Mouse (Mus musculus) hindbrain, embryonic 16.5 days (tissue): ENCODE results near the gene Supt4a. TPM values are rescaled to one million over a fixed set of nuclear protein-coding genes. Genes with fewer than 3 reads are reported as not detected.
A peak's percentile ranks its signal among the peaks of the same experiment; 100 is the strongest.

Experiments used
- ATAC-seq: fragments of 200-750 bp; cut with Nextera tagmentation; 2 replicates; pipeline ENCODE4 v1.8.0; 2017; ENCODE audit warnings: moderate TSS enrichment, moderate library complexity
- H3K27ac ChIP-seq: fragments of 300-500 bp; sonication (generic); 2 replicates; pipeline ENCODE4 v1.5.1; 2014; ENCODE audit warnings: low read depth, mild to moderate bottlenecking, control low read depth, low read length, moderate library complexity
- H3K27me3 ChIP-seq: fragments of 300-500 bp; sonication (generic); replicated peaks from 2 replicates; pipeline ENCODE4 v1.6.1; 2014; ENCODE audit warnings: low read length; ENCODE audit not compliant: control insufficient read depth, insufficient read depth
- H3K36me3 ChIP-seq: fragments of 300-500 bp; sonication (generic); 2 replicates; pipeline ENCODE4 v1.6.1; 2014; ENCODE audit warnings: mild to moderate bottlenecking, low read length, moderate library complexity, mixed read lengths; ENCODE audit not compliant: control insufficient read depth, insufficient read depth
- H3K4me1 ChIP-seq: fragments of 300-500 bp; sonication (generic); 2 replicates; pipeline ENCODE4 v1.6.1; 2014; ENCODE audit warnings: low read depth, low read length; ENCODE audit not compliant: control insufficient read depth, insufficient read depth
- H3K4me2 ChIP-seq: fragments of 300-500 bp; sonication (generic); 2 replicates; pipeline ENCODE4 v1.6.1; 2014; ENCODE audit warnings: mild to moderate bottlenecking, low read length, control low read depth, moderate library complexity
- H3K4me3 ChIP-seq: fragments of 300-500 bp; sonication (generic); 2 replicates; pipeline ENCODE4 v1.5.1; 2014; ENCODE audit warnings: mild to moderate bottlenecking, low read length, control low read depth, moderate library complexity
- H3K9ac ChIP-seq: fragments of 300-500 bp; sonication (generic); 2 replicates; pipeline ENCODE4 v1.6.1; 2014; ENCODE audit warnings: low read depth, mild to moderate bottlenecking, control low read depth, low read length, moderate library complexity
- H3K9me3 ChIP-seq: fragments of 300-500 bp; sonication (generic); 2 replicates; pipeline ENCODE4 v1.6.1; 2014; ENCODE audit warnings: mild to moderate bottlenecking, low read length, moderate library complexity; ENCODE audit not compliant: control insufficient read depth
- WGBS: fragments of 180-500 bp; shearing (Covaris S2); extraction: QIAGEN DNeasy Blood & Tissue Kit; methylation state at CpG from one replicate; pipeline ENCODE4 v1.1.7; 2014; 5-methylcytosine and 5-hydroxymethylcytosine counted together
- polyA plus RNA-seq: library from polyadenylated mRNA; unstranded; fragments of >200 nt; fragmentation: Nextera tagmentation; extraction: Ambion mirVana; gene quantifications from 2 replicates; pipeline ENCODE4 v1.2.1, GENCODE M21; 2015

Supt4a gene
- polyA plus RNA-seq, 1 experiment from 2014 or later = 121 TPM

- H3K36me3 ChIP-seq = no peaks in the 10 kb centered on the region
- no peaks in the 10 kb centered on the region; the same call in 1 of the 2 replicates for H3K27me3 ChIP-seq
- H3K4me1 ChIP-seq = no peaks in the 10 kb centered on the region
- H3K4me3 ChIP-seq = no peak overlapping the region
- no peak for ATAC-seq
- H3K9me3 ChIP-seq = no peaks in the 10 kb centered on the region
- 84% methylated on average over 5 of the region's 5 CpGs for WGBS
- H3K27ac ChIP-seq = no peak overlapping the region
- H3K9ac ChIP-seq = no peak overlapping the region
- no peak overlapping the region for H3K4me2 ChIP-seq
Measured at GRCm38 (mm10) chr11:87753891-87754501, 16.6 kb downstream of the Supt4a start.

GRCm38 (mm10) chr11:87754603-87755002, 17.3 kb downstream of the Supt4a start:
- WGBS = 81% methylated on average over 5 of the region's 5 CpGs

GRCm38 (mm10) chr11:87755360-87756017, 18.1 kb downstream of the Supt4a start:
- no peak for ATAC-seq
- H3K9me3 ChIP-seq = no peaks in the 10 kb centered on the region
- H3K4me2 ChIP-seq = no peak overlapping the region
- no peak overlapping the region for H3K9ac ChIP-seq
- no peaks in the 10 kb centered on the region for H3K27me3 ChIP-seq
- 75% methylated on average over 17 of the region's 17 CpGs for WGBS
- H3K27ac ChIP-seq = no peak overlapping the region
- H3K4me1 ChIP-seq = peaks cover 7% of the 10 kb centered on the region
- no peaks in the 10 kb centered on the region for H3K36me3 ChIP-seq
- H3K4me3 ChIP-seq = no peak overlapping the region

More at GRCm38 (mm10) chr11:87754603-87755002, 17.3 kb downstream of the Supt4a start:
- peaks cover 1% of the 10 kb centered on the region for H3K4me1 ChIP-seq
- H3K36me3 ChIP-seq = no peaks in the 10 kb centered on the region
- no peak overlapping the region for H3K27ac ChIP-seq
- no peak overlapping the region for H3K4me3 ChIP-seq
- H3K9ac ChIP-seq = no peak overlapping the region
- no peak overlapping the region for H3K4me2 ChIP-seq
- no peak for ATAC-seq
- H3K27me3 ChIP-seq = no peaks in the 10 kb centered on the region
- H3K9me3 ChIP-seq = no peaks in the 10 kb centered on the region

GRCm38 (mm10) chr11:87756251-87756820, 19.0 kb downstream of the Supt4a start:
- Histone ChIP-seq H3K4me1 (peaks cover 7% of the 10 kb centered on the region), H3K27me3 (no peaks in the 10 kb centered on the region), H3K36me3 (no peaks in the 10 kb centered on the region), H3K4me2 (no peak overlapping the region), H3K9ac (no peak overlapping the region), H3K27ac (no peak overlapping the region), H3K4me3 (no peak overlapping the region), H3K9me3 (no peaks in the 10 kb centered on the region)
- WGBS = 86% methylated on average over 15 of the region's 15 CpGs
- ATAC-seq = no peak

- 93% methylated on average over 25 of the region's 25 CpGs for WGBS
- H3K9me3 ChIP-seq = no peaks in the 10 kb centered on the region
- ATAC-seq = no peak
Measured at GRCm38 (mm10) chr11:87757001-87757954, 19.9 kb downstream of the Supt4a start.

GRCm38 (mm10) chr11:87758161-87758911, 21.0 kb downstream of the Supt4a start:
- Histone ChIP-seq H3K9me3 (no peaks in the 10 kb centered on the region), H3K27me3 (no peaks in the 10 kb centered on the region), H3K27ac (no peak overlapping the region), H3K4me1 (peaks cover 14% of the 10 kb centered on the region), H3K9ac (no peak overlapping the region), H3K4me2 (no peak overlapping the region), H3K4me3 (no peak overlapping the region), H3K36me3 (no peaks in the 10 kb centered on the region)
- ATAC-seq = no peak
- 83% methylated on average over 7 of the region's 7 CpGs for WGBS

More at GRCm38 (mm10) chr11:87757001-87757954, 19.9 kb downstream of the Supt4a start:
- no peaks in the 10 kb centered on the region for H3K27me3 ChIP-seq
- H3K27ac ChIP-seq = no peak overlapping the region
- no peaks in the 10 kb centered on the region for H3K36me3 ChIP-seq
- no peak overlapping the region for H3K4me3 ChIP-seq
- H3K9ac ChIP-seq = no peak overlapping the region
- H3K4me1 ChIP-seq = peaks cover 10% of the 10 kb centered on the region
- H3K4me2 ChIP-seq = no peak overlapping the region

- H3K4me1 ChIP-seq = peaks cover 17% of the 10 kb centered on the region
- no peak overlapping the region for H3K4me3 ChIP-seq
- H3K9ac ChIP-seq = no peak overlapping the region
- H3K27ac ChIP-seq = no peak overlapping the region
- ATAC-seq = no peak
- no peak overlapping the region for H3K4me2 ChIP-seq
- H3K36me3 ChIP-seq = no peaks in the 10 kb centered on the region
- no peaks in the 10 kb centered on the region for H3K27me3 ChIP-seq
- 82% methylated on average over 4 of the region's 4 CpGs for WGBS
- no peaks in the 10 kb centered on the region for H3K9me3 ChIP-seq
Measured at GRCm38 (mm10) chr11:87758957-87759608, 21.7 kb downstream of the Supt4a start.

GRCm38 (mm10) chr11:87759609-87760005, 22.3 kb downstream of the Supt4a start:
- WGBS = 3% methylated on average over 3 of the region's 3 CpGs
- no peak overlapping the region; the same call in 1 of the 2 replicates for H3K9ac ChIP-seq

More at GRCm38 (mm10) chr11:87759609-87760005, 22.3 kb downstream of the Supt4a start:
- H3K4me1 ChIP-seq = peaks cover 18% of the 10 kb centered on the region
- H3K27ac ChIP-seq = peak overlapping the region; percentile 82; the same call in 1 of the 2 replicates
- no peaks in the 10 kb centered on the region for H3K27me3 ChIP-seq
- no peaks in the 10 kb centered on the region for H3K9me3 ChIP-seq
- no peaks in the 10 kb centered on the region for H3K36me3 ChIP-seq
- H3K4me2 ChIP-seq = peak overlapping the region; percentile 93
- no peak overlapping the region; the same call in 1 of the 2 replicates for H3K4me3 ChIP-seq
- ATAC-seq = no peak
